Mouse (Mus musculus) kidney, embryonic 15.5 days (tissue): ENCODE data around the gene Sqor. TPM values are rescaled to one million over a fixed set of nuclear protein-coding genes. Genes with fewer than 3 reads are reported as not detected.

Experiments used
- ATAC-seq: fragments of 200-750 bp; cut with Nextera tagmentation; replicated peaks from 2 replicates; pipeline ENCODE4 v1.8.0; 2017; ENCODE audit warnings: moderate TSS enrichment; ENCODE audit not compliant: low FRiP score
- H3K27ac ChIP-seq: fragments of 300-500 bp; sonication (generic); 2 replicates; pipeline ENCODE4 v1.5.1; 2015; ENCODE audit warnings: mild to moderate bottlenecking, inconsistent platforms
- H3K27me3 ChIP-seq: fragments of 300-500 bp; sonication (generic); 2 replicates; pipeline ENCODE4 v1.6.1; 2015; ENCODE audit warnings: inconsistent platforms
- H3K36me3 ChIP-seq: fragments of 300-500 bp; sonication (generic); 2 replicates; pipeline ENCODE4 v1.6.1; 2015; ENCODE audit warnings: inconsistent platforms
- H3K4me1 ChIP-seq: fragments of 300-500 bp; sonication (generic); 2 replicates; pipeline ENCODE4 v1.6.1; 2015; ENCODE audit warnings: inconsistent platforms
- H3K4me2 ChIP-seq: fragments of 300-500 bp; sonication (generic); 2 replicates; pipeline ENCODE4 v1.6.1; 2015; ENCODE audit warnings: moderate library complexity, mild to moderate bottlenecking, inconsistent platforms
- H3K4me3 ChIP-seq: fragments of 300-500 bp; sonication (generic); replicated peaks from 2 replicates; pipeline ENCODE4 v1.5.1; 2015; ENCODE audit warnings: mild to moderate bottlenecking, inconsistent platforms
- H3K9ac ChIP-seq: fragments of 300-500 bp; sonication (generic); 2 replicates; pipeline ENCODE4 v1.6.1; 2015; ENCODE audit warnings: mild to moderate bottlenecking, inconsistent platforms
- H3K9me3 ChIP-seq: fragments of 300-500 bp; sonication (generic); replicated peaks from 2 replicates; pipeline ENCODE4 v1.6.1; 2016; ENCODE audit warnings: inconsistent platforms
- WGBS: fragments of 180-500 bp; shearing (Covaris S2); methylation state at CpG from one replicate; pipeline ENCODE4 v1.1.7; 2015; ENCODE audit warnings: mixed read lengths; 5-methylcytosine and 5-hydroxymethylcytosine counted together
- polyA plus RNA-seq: library from polyadenylated mRNA; unstranded; fragments of >200 nt; fragmentation: Nextera tagmentation; extraction: Ambion mirVana; gene quantifications from 2 replicates; pipeline ENCODE4 v1.2.1, GENCODE M21; 2015

The Sqor gene
- polyA plus RNA-seq, 1 experiment from 2014 or later: 13.0 TPM

GRCm38 (mm10) chr2:122762991-122763390 lies 2.0 kb upstream of the Sqor start:
- Histone ChIP-seq H3K9me3 (no peaks in the 10 kb centered on the region), H3K9ac (no peak overlapping the region), H3K4me3 (no peak overlapping the region), H3K4me1 (peaks cover 5% of the 10 kb centered on the region; the same call in 1 of the 2 replicates), H3K4me2 (no peak overlapping the region), H3K27ac (no peak overlapping the region; the same call in 1 of the 2 replicates), H3K27me3 (peaks cover 35% of the 10 kb centered on the region), H3K36me3 (no peaks in the 10 kb centered on the region)
- ATAC-seq: no peak; the same call in 1 of the 2 replicates
- 63% methylated on average over 3 of the region's 3 CpGs for WGBS

GRCm38 (mm10) chr2:122764526-122764925 lies 511 bp upstream of the Sqor start:
- no peak overlapping the region for H3K9ac ChIP-seq
- 49% methylated on average over 6 of the region's 6 CpGs for WGBS

GRCm38 (mm10) chr2:122765794-122766145 lies 733 bp downstream of the Sqor start:
- Histone ChIP-seq H3K27ac (no peak overlapping the region), H3K9me3 (no peaks in the 10 kb centered on the region), H3K4me1 (peaks cover 5% of the 10 kb centered on the region; the same call in 1 of the 2 replicates), H3K4me3 (peak overlapping the region; percentile 51), H3K27me3 (peaks cover 35% of the 10 kb centered on the region), H3K36me3 (no peaks in the 10 kb centered on the region), H3K9ac (peak overlapping the region; percentile 47), H3K4me2 (peak overlapping the region; percentile 90)
- ATAC-seq: no peak
- 28% methylated on average over 3 of the region's 3 CpGs for WGBS

More at GRCm38 (mm10) chr2:122764526-122764925, 511 bp upstream of the Sqor start:
- Histone ChIP-seq H3K27ac (no peak overlapping the region), H3K27me3 (peaks cover 35% of the 10 kb centered on the region), H3K9me3 (no peaks in the 10 kb centered on the region), H3K4me2 (peak overlapping the region; percentile 90), H3K36me3 (no peaks in the 10 kb centered on the region), H3K4me3 (no peak overlapping the region), H3K4me1 (peaks cover 5% of the 10 kb centered on the region; the same call in 1 of the 2 replicates)
- ATAC-seq: no peak

GRCm38 (mm10) chr2:122771002-122771401 lies 6.0 kb downstream of the Sqor start:
- Histone ChIP-seq H3K27ac (no peak overlapping the region), H3K9me3 (no peaks in the 10 kb centered on the region), H3K36me3 (no peaks in the 10 kb centered on the region), H3K27me3 (peaks cover 13% of the 10 kb centered on the region; the same call in 1 of the 2 replicates), H3K4me2 (no peak overlapping the region), H3K9ac (no peak overlapping the region), H3K4me1 (no peaks in the 10 kb centered on the region), H3K4me3 (no peak overlapping the region)
- no peak for ATAC-seq
- WGBS: 76% methylated on average over 2 of the region's 2 CpGs

GRCm38 (mm10) chr2:122772899-122773298 lies 7.9 kb downstream of the Sqor start:
- Histone ChIP-seq H3K9ac (no peak overlapping the region), H3K36me3 (no peaks in the 10 kb centered on the region), H3K27ac (no peak overlapping the region), H3K4me1 (no peaks in the 10 kb centered on the region), H3K9me3 (no peaks in the 10 kb centered on the region), H3K4me3 (no peak overlapping the region), H3K4me2 (no peak overlapping the region), H3K27me3 (no peaks in the 10 kb centered on the region)
- ATAC-seq: no peak
- WGBS: 85% methylated on average over 1 of the region's 1 CpGs

GRCm38 (mm10) chr2:122775491-122775890 lies 10.5 kb downstream of the Sqor start:
- no peaks in the 10 kb centered on the region for H3K27me3 ChIP-seq
- 88% methylated on average over 1 of the region's 1 CpGs for WGBS
- no peak overlapping the region for H3K4me2 ChIP-seq
- no peak overlapping the region for H3K4me3 ChIP-seq
- no peaks in the 10 kb centered on the region for H3K4me1 ChIP-seq
- H3K9ac ChIP-seq: no peak overlapping the region
- H3K36me3 ChIP-seq: no peaks in the 10 kb centered on the region
- H3K27ac ChIP-seq: no peak overlapping the region
- no peaks in the 10 kb centered on the region for H3K9me3 ChIP-seq
- no peak for ATAC-seq

GRCm38 (mm10) chr2:122776823-122777222 lies 11.8 kb downstream of the Sqor start:
- no peak overlapping the region for H3K4me3 ChIP-seq
- WGBS: 68% methylated on average over 2 of the region's 2 CpGs

GRCm38 (mm10) chr2:122779967-122780366 lies 14.9 kb downstream of the Sqor start:
- no peaks in the 10 kb centered on the region for H3K27me3 ChIP-seq
- no peaks in the 10 kb centered on the region for H3K36me3 ChIP-seq
- H3K4me2 ChIP-seq: no peak overlapping the region
- H3K4me3 ChIP-seq: no peak overlapping the region
- no peaks in the 10 kb centered on the region for H3K4me1 ChIP-seq
- H3K9ac ChIP-seq: no peak overlapping the region
- H3K27ac ChIP-seq: no peak overlapping the region
- ATAC-seq: no peak
- WGBS: 17% methylated on average over 5 of the region's 5 CpGs
- H3K9me3 ChIP-seq: no peaks in the 10 kb centered on the region

More at GRCm38 (mm10) chr2:122776823-122777222, 11.8 kb downstream of the Sqor start:
- Histone ChIP-seq H3K27me3 (no peaks in the 10 kb centered on the region), H3K9me3 (no peaks in the 10 kb centered on the region), H3K27ac (no peak overlapping the region), H3K9ac (no peak overlapping the region), H3K36me3 (no peaks in the 10 kb centered on the region), H3K4me1 (no peaks in the 10 kb centered on the region), H3K4me2 (no peak overlapping the region)
- no peak for ATAC-seq

- no peak overlapping the region for H3K27ac ChIP-seq
Measured at GRCm38 (mm10) chr2:122780447-122780846, 15.4 kb downstream of the Sqor start.

GRCm38 (mm10) chr2:122781590-122782356 lies 16.7 kb downstream of the Sqor start:
- Histone ChIP-seq H3K36me3 (no peaks in the 10 kb centered on the region), H3K9ac (no peak overlapping the region), H3K27me3 (no peaks in the 10 kb centered on the region), H3K4me3 (no peak overlapping the region), H3K4me2 (no peak overlapping the region), H3K4me1 (no peaks in the 10 kb centered on the region), H3K9me3 (no peaks in the 10 kb centered on the region), H3K27ac (no peak overlapping the region)
- 62% methylated on average over 8 of the region's 8 CpGs for WGBS
- no peak for ATAC-seq

More at GRCm38 (mm10) chr2:122780447-122780846, 15.4 kb downstream of the Sqor start:
- no peak overlapping the region for H3K4me3 ChIP-seq
- H3K4me1 ChIP-seq: no peaks in the 10 kb centered on the region
- no peaks in the 10 kb centered on the region for H3K9me3 ChIP-seq
- H3K4me2 ChIP-seq: no peak overlapping the region
- H3K27me3 ChIP-seq: no peaks in the 10 kb centered on the region
- no peak for ATAC-seq
- no peak overlapping the region for H3K9ac ChIP-seq
- 16% methylated on average over 3 of the region's 3 CpGs for WGBS
- no peaks in the 10 kb centered on the region for H3K36me3 ChIP-seq

- H3K27ac ChIP-seq: no peak overlapping the region
- no peaks in the 10 kb centered on the region for H3K9me3 ChIP-seq
- no peaks in the 10 kb centered on the region for H3K36me3 ChIP-seq
- no peaks in the 10 kb centered on the region for H3K4me1 ChIP-seq
- no peak overlapping the region for H3K9ac ChIP-seq
- H3K4me3 ChIP-seq: no peak overlapping the region
- no peak overlapping the region for H3K4me2 ChIP-seq
- no peaks in the 10 kb centered on the region for H3K27me3 ChIP-seq
- ATAC-seq: no peak
- WGBS: 74% methylated on average over 2 of the region's 2 CpGs
Measured at GRCm38 (mm10) chr2:122783730-122784129, 18.7 kb downstream of the Sqor start.

GRCm38 (mm10) chr2:122784701-122785100 lies 19.7 kb downstream of the Sqor start:
- Histone ChIP-seq H3K27me3 (no peaks in the 10 kb centered on the region), H3K4me2 (no peak overlapping the region), H3K9me3 (no peaks in the 10 kb centered on the region), H3K9ac (no peak overlapping the region), H3K4me3 (no peak overlapping the region), H3K27ac (no peak overlapping the region), H3K4me1 (peaks cover 3% of the 10 kb centered on the region; the same call in 1 of the 2 replicates), H3K36me3 (no peaks in the 10 kb centered on the region)
- 92% methylated on average over 3 of the region's 3 CpGs for WGBS
- no peak for ATAC-seq
